Mouse (Mus musculus) left cerebral cortex, postnatal 10 days (tissue): ENCODE results near the gene 1700025B11Rik. TPM values are rescaled to one million over a fixed set of nuclear protein-coding genes. Genes with fewer than 3 reads are reported as not detected.
"Not testable (repeated sequence)": the region's sequence is repeated elsewhere in the genome, so short reads cannot be mapped to it uniquely, and the experiment has no call there.

Experiments used
- DNase-seq, 2 experiments: peaks; one replicate each; pipeline ENCODE4 v3.0.0; 2021 to 2022; ENCODE audit warnings: low spot score in 2 of 2, mixed read lengths in 1 of 2; ENCODE audit errors: extremely low spot score in 1 of 2
- intact Hi-C: fragments of 180-260 bp; cut with DNase I; formaldehyde crosslinking; loops from one replicate; pipeline ENCODE4 v1.15.1; 2025
- total RNA-seq, 2 experiments: library from RNA; stranded (reverse); gene quantifications; 2 replicates each; pipeline ENCODE4 v1.2.3; 2021

1700025B11Rik gene
- not detected for total RNA-seq

DNA sequence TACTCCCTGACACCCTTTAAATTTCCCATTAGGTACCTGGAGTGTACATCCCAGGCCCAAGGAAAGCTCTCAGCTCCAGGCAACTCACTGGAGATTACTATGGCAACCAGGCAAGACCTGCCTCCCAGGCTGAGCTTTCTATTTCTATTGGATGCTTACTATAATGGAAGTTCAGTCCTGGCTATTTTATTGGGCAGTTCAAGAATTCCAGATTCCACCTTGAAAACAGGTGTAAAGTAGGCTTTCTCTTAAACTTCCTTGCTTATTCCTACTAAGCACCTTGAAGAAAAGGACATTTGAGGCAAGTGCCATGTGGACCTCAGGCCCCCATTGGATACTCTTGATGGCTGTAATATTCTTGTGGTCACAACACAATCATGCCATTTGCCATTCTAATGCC is at the start of gene 1700025B11Rik:
Gene 1700025B11Rik, minus strand, starts transcription at position 101 of the 400 bp plus-strand sequence.
- no peak for DNase-seq
- intact Hi-C loops: no loop called here

DNA sequence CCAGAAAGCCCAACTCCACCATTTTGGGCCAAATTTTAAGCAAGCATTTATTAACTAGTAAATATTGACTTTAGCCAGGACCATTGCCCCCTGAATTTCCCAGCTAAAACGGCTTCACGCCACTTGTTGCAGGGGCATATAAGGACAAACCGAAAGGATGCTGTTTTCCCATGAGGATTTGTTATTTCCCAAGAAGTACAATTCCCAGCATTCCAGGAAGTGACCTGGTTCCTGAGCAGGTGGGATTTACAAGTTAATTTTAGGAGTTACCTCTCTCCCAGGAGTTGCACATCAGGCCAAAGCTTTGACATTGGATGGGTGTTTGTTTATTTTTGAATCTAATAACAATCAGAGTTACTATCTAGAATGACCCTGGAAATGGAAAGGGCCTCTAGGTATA is 44.4 kb upstream of the 1700025B11Rik start:
- DNase-seq: no peak
- intact Hi-C loops: no loop called here

DNA sequence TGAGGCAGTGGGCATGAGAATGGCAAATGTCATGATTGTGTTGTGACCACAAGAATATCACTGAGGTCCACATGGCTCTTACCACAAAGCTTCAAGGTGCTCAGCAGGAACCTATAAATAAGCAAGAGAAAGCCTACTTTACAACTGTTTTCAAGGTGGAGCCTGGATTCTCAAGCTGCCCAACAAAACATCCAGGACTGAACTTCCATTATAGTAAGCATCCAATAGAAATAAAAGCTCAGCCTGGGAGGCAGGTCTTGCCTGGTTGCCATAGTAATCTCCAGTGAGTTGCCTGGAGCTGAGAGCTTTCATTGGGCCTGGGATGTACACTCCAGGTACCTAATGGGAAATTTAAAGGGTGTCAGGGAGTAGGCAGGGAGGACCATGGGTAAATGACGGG is 37.3 kb upstream of the 1700025B11Rik start, which contains the start of gene Gm36245:
Gene Gm36245, plus strand, starts transcription at position 301 of the 400 bp plus-strand sequence.
- intact Hi-C loops: no loop called here
- no peak for DNase-seq

DNA sequence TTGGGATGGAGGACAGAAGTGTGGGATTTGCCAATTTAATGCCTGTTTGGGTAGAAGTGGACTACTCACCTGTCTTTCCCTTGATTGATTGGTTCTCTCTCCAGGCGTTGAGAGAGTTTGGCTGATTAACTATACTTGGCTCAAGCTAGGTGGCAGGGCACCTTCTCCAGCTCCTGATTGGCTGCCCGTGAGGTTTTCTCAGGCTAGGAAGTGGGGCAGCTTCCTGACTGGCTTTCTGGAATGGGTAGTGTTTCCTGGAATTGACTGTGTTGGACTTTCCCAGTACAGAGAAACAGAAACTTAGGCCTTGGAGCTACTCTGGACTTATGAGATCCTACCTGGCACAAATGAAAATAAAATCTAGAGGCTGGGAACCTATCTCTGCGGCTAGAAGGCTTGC is 36.7 kb upstream of the 1700025B11Rik start:
- no peak for DNase-seq
- intact Hi-C loops: no loop called here

DNA sequence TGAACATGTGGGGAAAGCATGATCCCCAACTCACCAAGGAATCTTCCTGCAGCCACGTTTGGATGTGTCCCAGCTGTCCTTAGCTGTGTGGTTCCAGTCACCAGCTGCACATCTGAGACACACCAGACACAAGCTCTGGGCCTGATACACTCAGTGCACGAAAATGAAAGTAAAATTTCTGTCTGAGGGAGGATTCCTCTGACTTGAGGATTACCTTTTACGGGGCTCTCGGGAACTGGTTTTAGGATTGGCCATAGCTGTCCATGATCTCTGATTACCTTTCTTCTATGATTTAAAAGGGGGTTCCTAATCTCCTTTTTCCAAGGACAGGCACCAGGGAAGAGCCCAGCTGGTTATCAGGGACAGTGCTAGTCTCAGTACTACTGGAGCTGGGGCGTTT is 34.3 kb upstream of the 1700025B11Rik start, which contains the start of gene Apol10b:
Gene Apol10b, minus strand, starts transcription at position 165 of the 400 bp plus-strand sequence.
- no peak for DNase-seq
- intact Hi-C loops: no loop called here

DNA sequence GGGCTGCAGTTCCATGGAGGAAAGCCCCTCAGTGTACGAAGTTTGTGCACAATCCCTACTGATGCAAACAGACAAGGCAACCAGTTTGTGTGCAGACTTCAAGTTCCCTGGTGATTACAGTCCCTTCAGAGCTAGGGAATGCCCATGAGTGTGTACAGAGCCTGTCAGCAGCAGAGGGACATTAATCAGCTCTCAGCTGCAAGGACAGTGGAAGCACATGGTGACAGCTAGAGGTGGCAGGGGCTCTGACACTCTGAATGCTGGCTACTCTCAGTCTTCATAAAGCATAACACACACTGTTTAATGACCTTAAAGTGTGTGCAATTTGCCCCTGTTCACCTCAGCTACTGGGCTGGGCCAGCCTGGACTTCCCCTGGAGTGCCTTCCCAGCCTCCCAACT is 31.9 kb upstream of the 1700025B11Rik start:
- no peak for DNase-seq
- intact Hi-C loops: no loop called here

DNA sequence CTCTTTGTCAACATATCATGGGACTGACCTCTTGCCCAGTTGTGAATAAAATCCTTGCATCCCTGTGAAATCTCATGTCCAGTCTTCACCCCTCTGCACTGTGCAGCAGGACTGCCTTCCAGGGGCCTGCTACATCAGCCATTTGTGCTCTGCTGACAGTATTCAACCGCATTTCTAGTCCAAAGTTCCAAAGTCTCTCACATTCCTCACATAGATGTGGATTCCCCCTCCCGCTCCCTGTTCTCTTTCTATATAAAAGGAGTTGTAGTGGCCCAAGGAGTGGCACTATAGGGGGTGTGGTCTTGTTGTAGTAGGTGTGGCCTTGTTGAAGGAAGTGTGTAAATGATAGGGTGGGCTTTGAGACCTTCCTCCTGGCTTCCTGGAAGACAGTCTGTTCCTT is 29.2 kb upstream of the 1700025B11Rik start:
- no peak for DNase-seq
- intact Hi-C loops: no loop called here

DNA sequence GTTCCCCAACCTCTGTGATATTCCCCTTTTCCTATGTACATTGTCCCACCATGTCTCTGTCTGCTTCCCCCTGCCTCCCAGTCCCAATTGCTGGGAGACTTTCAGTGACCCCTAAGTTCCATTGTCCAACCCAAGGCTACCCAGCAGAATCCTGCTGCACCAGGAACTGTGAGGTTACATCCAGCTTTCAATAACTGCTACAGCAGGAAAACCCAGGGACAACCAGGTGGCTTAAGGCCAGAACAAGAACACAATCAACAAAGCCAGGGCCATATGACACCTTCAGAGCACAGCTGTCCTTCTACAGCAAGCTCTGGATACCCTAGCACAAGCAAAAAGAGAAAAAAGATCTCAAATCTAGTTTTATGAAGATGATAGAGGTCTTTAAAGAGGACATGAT is 27.3 kb upstream of the 1700025B11Rik start:
- intact Hi-C loops: no loop called here
- DNase-seq: no peak

DNA sequence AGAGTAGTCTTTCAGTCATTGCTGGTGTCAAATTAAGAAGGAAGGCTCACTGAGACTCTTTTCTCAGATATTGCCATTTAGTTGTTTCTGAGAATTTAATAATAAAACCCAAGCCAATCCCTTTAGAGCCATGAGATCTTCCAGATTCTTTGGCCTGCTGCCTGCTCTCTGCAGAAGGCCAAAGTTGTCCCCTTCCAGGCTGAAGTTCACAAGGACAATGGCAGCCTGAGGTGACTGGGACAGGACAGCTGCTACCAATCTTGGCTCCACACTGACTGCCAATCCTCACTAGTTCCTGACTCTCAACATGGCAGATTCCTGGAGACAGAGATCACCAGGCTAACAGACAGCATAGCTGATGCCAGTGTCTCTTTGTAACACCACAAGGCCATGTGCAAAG is 25.3 kb upstream of the 1700025B11Rik start:
- intact Hi-C loops: no loop called here
- DNase-seq: no peak

DNA sequence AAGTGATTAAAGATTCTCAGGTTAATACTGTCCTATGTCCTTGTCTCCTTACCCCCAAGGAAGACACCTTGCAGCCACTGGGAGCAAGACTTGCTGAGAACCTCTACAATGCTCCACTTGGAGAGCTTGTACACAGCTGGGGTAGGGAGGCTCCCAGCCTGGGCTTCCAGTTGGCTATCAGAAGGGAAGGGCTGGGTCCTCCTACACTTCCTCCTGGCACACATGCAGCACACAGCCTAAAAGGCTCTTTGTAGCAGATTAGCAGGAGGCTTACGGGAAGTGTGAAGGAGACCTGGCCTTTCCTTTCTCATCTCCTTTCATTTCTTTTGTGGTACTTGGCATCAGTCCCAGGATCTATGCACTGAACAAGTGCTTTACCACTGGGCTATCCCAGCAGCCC is 20.0 kb upstream of the 1700025B11Rik start:
- DNase-seq: peak in 1 of 2 experiments; percentile 75
- intact Hi-C loops: no loop called here

DNA sequence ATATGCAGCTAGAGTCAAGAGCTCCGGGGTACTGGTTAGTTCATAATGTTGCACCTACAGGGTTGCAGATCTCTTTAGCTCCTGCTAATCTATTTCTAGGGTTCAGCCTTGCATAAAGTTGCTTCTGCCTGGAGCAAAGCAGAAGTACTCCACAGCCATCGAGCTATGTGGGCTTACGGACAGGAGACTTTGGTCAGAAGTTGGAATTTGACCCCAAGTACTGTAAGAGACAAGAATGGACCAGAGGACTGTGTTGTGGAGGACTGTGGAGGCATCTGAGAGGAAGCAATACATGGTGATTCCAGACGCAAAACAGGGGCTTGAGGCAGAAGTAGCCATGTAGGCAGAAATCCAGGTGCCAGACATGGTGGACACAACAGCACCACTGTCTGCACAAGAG is 17.6 kb upstream of the 1700025B11Rik start:
- intact Hi-C loops: no loop called here
- no peak for DNase-seq

DNA sequence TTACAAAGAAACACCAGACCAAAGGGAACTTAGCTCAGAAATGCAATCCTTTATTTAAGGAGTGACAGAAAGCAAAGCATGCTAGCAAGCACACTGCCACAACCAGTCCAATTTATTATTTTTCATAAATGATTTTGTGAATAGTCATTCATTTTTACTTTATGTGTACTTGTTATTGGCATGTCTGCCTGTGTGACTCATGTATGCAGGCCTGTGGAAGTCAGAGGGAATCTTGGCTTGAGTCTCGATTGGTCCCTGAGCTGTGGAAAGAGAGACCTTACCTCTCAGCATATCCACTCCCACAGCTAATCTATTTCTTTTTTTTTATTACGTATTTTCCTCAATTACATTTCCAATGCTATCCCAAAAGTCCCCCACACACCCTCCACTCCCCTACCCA is 17.1 kb upstream of the 1700025B11Rik start:
- DNase-seq: no peak
- intact Hi-C loops: no loop called here

DNA sequence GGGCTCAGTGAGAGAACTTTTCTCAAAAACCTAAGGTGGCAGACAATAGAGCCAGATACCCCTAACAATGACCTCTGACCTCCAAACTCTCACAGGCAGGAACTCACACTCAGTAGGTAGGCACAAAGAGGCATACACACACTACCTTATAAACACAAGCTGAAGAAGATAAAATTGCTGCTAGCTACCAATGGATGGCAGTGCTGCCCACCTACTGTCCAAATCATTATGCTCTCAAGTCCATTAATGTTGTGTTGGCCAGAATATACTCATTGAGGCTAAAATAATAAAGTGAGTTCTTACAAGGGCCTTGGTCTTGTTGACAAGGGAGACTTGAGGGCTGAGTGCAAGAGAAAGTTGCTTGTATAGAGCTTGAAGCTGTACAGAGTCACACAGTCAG is 1.5 kb upstream of the 1700025B11Rik start:
- no peak for DNase-seq
- intact Hi-C loops: no loop called here

DNA sequence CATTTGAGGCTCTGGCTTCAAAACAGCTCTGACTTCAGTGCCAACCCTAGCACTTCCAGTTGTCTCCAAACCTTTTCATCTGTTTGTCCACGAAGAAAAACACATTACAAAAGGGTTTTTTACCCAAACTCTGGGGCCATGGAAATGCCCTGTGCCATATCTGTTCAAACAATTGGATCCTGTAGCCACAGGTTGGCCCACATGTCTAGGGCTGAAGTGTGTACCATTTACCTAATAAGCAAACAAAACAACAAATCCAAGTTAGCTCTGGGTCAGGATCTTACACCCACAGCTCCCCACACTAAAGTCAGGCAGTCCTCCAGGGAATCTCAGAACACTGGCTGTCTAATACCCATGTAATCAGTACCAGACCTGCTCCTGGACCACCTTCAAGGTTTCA is 22.5 kb downstream of the 1700025B11Rik start:
- not testable (repeated sequence) for DNase-seq
- intact Hi-C loops: loop anchor here (2.0 kb wide), 1 partner anchor 74 kb away; no protein-coding TSS in a partner anchor

DNA sequence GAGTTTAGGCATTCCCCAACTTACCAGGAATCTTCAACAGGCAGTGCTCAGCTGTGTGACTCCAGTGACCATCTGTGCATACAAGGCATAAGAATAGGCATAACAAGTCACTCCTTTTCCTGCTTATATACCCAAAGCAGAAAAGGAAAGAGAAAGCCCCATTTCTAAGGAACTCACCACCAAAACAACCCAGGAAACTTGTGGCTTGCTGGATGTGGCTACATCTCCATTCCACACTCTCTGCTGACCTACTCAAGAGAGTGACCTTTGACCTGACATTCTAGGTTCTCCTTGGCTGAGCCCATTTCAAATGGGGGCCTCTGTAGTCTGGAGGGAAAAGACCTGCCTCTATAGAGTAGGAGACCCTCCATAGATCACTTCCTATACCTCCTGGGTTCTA is 28.5 kb downstream of the 1700025B11Rik start, which contains the start of gene Apol7c:
Gene Apol7c, minus strand, starts transcription at position 101 of the 400 bp plus-strand sequence.
- no peak for DNase-seq
- intact Hi-C loops: no loop called here

DNA sequence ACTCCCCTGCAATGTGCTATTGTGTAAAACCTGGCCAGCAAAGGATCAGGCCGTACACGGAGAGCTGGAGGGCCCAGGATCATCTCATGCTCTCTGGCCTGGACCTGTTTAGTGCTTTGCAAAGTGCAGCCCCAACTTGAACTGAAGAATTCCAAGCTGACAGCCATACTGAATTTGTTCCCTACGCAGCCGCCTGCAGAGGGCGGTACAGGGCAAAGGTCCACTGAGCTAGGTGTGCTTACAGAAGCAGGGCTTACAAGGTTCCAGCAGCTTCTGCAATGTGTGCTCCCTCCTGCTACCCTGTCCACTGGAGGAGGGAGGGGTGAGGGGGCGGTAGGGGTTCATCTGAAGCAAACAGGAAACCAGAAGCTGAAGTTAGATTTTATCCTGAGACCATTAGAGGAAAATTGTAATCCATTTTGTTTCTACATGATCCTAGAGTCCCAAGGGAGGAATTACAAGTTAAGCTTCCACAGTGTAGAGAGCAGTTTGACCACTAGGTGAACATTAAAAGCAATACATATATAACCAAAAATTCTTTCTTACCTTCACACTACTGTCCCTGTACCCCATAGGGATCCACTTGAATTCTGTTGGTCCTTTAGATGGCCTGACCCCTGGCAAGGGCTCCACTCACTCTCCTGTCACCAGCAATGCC is 38.4 kb downstream of the 1700025B11Rik start:
- DNase-seq: peak in 1 of 2 experiments; percentile 66
- intact Hi-C loops: loop anchor here (5.0 kb wide), 1 partner anchor 109 kb away; no protein-coding TSS in a partner anchor

DNA sequence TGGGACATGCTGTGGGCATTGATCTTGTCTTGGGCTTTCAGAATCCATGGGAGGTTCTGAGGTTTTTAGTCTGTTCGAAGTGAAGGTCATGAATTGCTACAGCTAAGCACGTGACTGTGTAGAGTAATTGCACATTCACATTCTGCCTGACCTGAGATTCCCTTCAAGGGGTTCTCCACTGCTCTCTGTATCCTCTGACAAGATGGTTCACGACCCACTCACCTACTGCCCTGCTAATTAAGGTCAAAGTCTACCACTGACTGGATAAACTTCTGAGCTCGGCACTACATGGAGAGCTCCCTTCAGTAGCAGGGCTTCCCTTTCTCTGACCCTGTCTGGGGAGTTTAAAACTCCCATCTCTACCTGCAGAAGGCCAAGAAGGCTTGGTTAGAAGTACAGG is 41.1 kb downstream of the 1700025B11Rik start:
- not testable (repeated sequence) for DNase-seq
- intact Hi-C loops: loop anchor here (5.0 kb wide), 1 partner anchor 112 kb away; no protein-coding TSS in a partner anchor
